Mouse (Mus musculus) cerebellum, adult 8-10 months (tissue): Measurements from ENCODE around the gene Gm42878.

Source experiments
- DNase-seq: peaks from one replicate; pipeline ENCODE4 v3.0.0; 2022

The Gm42878 gene

GRCm38 (mm10) chr5:121544910-121545792 is at the start of gene Gm42878, which contains the start of gene Adam1a:
Gene Gm42878 (minus strand): TSS chr5:121545482.
Gene Adam1a (minus strand): TSS chr5:121545482.
- DNase-seq: no peak

- DNase-seq: no peak
These were observed 49.5 kb upstream of the Gm42878 start for GRCm38 (mm10) chr5:121594714-121595313.

GRCm38 (mm10) chr5:121593451-121594401 is 48.4 kb upstream of the Gm42878 start, which contains the start of gene Aldh2:
Gene Aldh2 (minus strand): TSS chr5:121593824.
- peak; percentile 59 for DNase-seq

- DNase-seq: no peak
These were observed 47.6 kb upstream of the Gm42878 start for GRCm38 (mm10) chr5:121592816-121593407.

GRCm38 (mm10) chr5:121592064-121592815 is 47.0 kb upstream of the Gm42878 start:
- no peak for DNase-seq

- DNase-seq: no peak
These were observed 46.3 kb upstream of the Gm42878 start for GRCm38 (mm10) chr5:121591417-121592063.

GRCm38 (mm10) chr5:121589928-121590327 is 44.6 kb upstream of the Gm42878 start:
- no peak for DNase-seq

GRCm38 (mm10) chr5:121586400-121587039 is 41.2 kb upstream of the Gm42878 start:
- DNase-seq: no peak

- no peak for DNase-seq
These were observed 40.4 kb upstream of the Gm42878 start for GRCm38 (mm10) chr5:121585699-121586098.

GRCm38 (mm10) chr5:121585005-121585404 is 39.7 kb upstream of the Gm42878 start:
- DNase-seq: no peak

GRCm38 (mm10) chr5:121583765-121584501 is 38.7 kb upstream of the Gm42878 start:
- DNase-seq: peak; percentile 60

- DNase-seq: no peak
These were observed 36.7 kb upstream of the Gm42878 start for GRCm38 (mm10) chr5:121581945-121582344.

GRCm38 (mm10) chr5:121576927-121577488 is 31.7 kb upstream of the Gm42878 start:
- DNase-seq: no peak

- DNase-seq: no peak
These were observed 30.6 kb upstream of the Gm42878 start for GRCm38 (mm10) chr5:121575867-121576266.

- DNase-seq: no peak
These were observed 28.9 kb upstream of the Gm42878 start for GRCm38 (mm10) chr5:121574145-121574544.

GRCm38 (mm10) chr5:121570787-121571186 is 25.5 kb upstream of the Gm42878 start:
- no peak for DNase-seq

GRCm38 (mm10) chr5:121569881-121570420 is 24.7 kb upstream of the Gm42878 start:
- no peak for DNase-seq

- DNase-seq: no peak
These were observed 20.9 kb upstream of the Gm42878 start for GRCm38 (mm10) chr5:121566035-121566681.

GRCm38 (mm10) chr5:121564468-121564895 is 19.2 kb upstream of the Gm42878 start:
- DNase-seq: peak; percentile 64
